Mouse (Mus musculus): Measurements from ENCODE around the gene Nfil3.

Nfil3 gene

DNA sequence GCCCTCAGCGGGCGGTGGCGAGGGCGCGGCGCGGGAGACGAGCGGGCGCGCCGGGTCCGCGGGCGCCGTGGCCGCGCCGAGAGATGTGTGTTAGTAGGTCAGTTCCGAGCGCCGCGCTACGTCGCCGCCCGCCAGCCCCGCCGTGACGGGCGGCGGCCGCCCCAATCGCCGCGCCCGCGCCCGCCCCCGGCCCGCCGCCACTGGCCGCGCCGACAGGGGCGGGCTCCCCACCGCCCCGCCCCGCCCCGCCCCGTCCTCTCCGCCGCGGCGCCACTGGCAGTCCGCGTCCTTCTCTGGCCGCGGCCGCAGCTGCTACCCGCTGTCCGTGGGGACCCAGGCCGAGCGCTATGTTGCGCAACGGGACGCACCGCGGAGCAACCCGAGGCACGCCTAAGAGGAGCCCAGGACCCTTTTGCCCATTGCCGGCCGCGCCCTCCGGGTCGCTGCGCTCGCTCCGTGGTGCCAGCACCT, at the start of gene Nfil3:
Gene Nfil3 (minus strand): TSS at position 123 of the 471 bp plus-strand sequence.
- DNase-seq: peak in 1 of 2 experiments; percentile 34

DNA sequence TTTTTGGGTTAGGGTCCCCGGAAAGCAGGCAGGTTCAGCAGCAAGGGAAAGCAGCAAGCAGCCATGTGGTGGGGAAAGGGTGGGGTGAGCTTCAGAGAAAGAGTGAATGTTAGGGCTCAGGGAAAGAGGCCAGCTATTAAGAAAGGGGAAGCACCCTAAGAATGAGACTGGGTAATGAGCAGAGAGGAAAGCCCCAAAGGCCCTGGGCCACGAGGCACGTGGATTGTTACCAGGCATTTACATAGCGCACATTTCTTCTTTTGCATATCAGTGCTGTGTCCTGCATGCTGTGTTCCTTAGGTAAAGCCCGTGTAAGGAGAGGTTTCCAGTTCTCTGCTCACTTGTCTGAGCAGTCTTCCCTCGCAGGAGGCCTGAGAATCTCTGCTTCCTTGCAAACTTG, 43.4 kb upstream of the Nfil3 start:
- DNase-seq: no peak

- DNase-seq: no peak
These were observed 39.4 kb upstream of the Nfil3 start for GRCm38 (mm10) chr13:53020282-53020681.

DNA sequence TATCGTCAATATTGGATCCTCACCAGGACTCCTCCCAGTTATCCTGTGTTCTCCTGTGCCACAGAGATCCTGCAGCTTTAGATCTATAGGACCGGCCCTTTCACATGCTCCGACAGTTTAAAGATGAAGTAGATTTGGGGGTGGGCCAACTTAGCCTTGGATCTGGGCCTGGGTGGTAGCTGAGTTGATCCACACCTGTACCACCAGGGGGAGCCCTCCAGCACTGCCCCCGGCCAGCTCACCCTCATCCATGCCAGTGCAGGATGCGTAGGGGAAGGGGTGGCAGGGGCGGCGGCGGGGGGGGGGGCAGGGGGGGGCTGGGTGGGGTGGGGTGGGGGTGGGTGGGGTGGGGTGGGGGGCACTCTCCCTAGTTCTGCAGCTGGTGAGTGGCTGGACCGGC, 38.7 kb upstream of the Nfil3 start:
- no peak for DNase-seq

- no peak for DNase-seq
These were observed 38.1 kb upstream of the Nfil3 start for GRCm38 (mm10) chr13:53018976-53019375.

GRCm38 (mm10) chr13:53017983-53018382, 37.1 kb upstream of the Nfil3 start:
- no peak for DNase-seq

GRCm38 (mm10) chr13:53017117-53017516, 36.2 kb upstream of the Nfil3 start:
- no peak for DNase-seq

DNA sequence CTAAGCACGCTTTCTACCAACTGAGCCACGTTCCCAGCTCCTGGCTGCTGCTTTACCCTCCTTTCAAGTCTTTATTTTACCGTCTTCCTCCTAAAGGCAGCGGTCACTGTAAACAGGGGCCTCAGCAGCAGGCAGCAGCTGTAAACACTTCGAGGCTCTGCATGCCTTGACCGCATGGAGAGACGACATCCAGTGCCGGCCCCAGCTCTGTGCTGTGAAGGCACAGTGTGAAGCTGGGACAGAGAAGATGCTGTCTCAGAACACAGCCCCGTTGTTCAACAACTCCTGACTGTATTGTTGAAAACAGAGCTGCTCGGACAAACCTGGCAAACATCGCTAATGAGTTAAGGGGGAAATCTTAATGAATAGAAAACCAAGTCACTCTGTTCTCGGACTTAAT, 30.6 kb upstream of the Nfil3 start:
- DNase-seq: no peak

- no peak for DNase-seq
These were observed 27.8 kb upstream of the Nfil3 start for GRCm38 (mm10) chr13:53008489-53009184.

DNA sequence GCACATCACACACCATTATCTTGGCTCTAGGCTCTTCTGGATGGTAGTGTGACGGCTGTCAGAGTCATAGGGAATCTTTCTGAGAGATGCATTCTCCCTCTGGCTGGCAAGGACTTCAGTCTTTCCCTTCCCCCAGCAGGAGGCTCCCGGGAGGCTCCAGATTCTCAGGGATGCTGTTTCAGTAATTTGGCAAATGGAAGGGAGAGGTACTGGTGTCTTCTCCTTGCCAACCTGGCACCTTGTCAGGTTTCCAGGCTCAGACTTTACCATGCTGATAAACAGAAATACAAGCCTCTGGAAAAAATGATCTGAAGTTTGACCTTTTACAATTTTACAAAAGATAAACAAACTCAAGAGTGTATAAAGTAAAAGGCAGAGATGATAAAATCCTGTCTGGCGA, 26.9 kb upstream of the Nfil3 start:
- no peak for DNase-seq

DNA sequence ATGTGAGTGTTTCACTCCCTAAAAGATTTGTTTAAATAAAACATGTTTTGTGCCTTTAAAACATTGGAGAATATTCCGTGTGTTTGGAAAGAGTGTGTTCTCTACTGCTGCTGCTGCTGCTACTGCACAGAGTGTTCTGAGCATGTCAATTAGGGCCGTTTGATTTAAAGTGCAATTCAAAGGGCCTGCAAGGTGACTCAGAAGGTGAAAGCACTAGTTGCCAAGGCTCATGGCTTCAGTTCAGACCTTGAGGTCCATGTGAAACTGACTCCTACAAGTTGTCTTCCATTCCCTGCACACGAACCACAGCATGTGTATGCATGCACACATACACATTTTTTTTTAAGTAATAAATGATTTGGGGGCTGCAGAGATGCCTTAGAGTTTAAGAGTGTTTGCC, 22.4 kb upstream of the Nfil3 start:
- no peak for DNase-seq

GRCm38 (mm10) chr13:53001511-53001935, 20.6 kb upstream of the Nfil3 start:
- DNase-seq: no peak

- no peak for DNase-seq
These were observed 19.6 kb upstream of the Nfil3 start for GRCm38 (mm10) chr13:53000481-53000880.

GRCm38 (mm10) chr13:52998541-52998940, 17.7 kb upstream of the Nfil3 start:
- DNase-seq: no peak

GRCm38 (mm10) chr13:52997806-52998205, 16.9 kb upstream of the Nfil3 start:
- no peak for DNase-seq

DNA sequence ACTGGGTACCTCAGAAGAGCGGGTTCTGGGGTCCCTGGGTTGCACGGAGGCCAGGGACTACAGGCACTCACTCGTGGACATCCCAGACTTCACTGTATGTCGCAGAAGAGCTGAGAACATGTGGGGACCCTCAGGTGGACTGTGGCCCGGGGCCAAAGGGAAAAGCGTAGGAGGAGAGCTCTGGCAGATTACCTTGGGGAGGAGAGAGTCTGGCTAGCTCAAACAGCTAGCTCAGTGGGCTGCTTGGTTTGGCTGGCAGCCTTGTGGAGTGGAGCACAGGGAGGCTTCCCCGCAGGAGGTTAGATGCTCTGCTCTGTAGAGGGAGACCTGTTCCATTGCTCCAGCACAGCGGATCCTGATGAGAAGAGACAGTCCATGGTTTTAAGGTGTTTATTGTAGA, 15.3 kb upstream of the Nfil3 start:
- DNase-seq: no peak

DNA sequence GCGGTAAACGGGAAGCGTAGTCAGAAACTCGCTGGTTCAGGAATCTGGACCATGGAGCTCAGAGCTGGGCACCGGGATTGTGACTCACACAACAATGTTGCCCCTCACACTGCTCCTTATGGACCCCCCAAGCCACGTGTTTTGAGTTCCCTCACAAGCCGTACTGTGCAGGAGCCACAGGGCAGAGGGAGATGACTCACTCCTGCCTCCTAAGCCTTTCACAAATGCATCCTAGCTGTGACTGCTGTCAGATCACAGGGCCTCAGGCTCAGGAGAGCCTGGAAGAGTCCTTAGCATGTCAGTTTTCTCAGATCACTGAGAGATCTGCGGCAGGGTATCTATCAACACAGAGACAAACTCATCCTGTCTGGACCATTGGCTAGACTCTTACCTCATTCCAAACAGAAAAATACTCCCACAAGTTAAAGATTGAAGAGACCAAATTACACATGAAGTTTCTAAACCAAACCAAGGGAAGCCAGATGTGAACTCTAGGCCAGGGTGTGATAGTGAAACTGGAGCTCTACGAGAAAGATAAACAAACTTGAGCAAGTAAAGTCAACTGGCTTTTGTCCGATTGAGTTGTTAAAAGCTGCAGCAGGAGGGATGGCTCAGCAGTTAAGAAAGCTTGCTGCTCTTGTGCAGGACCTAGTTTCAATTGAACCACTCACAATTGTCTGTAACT, 13.5 kb upstream of the Nfil3 start:
- DNase-seq: no peak

DNA sequence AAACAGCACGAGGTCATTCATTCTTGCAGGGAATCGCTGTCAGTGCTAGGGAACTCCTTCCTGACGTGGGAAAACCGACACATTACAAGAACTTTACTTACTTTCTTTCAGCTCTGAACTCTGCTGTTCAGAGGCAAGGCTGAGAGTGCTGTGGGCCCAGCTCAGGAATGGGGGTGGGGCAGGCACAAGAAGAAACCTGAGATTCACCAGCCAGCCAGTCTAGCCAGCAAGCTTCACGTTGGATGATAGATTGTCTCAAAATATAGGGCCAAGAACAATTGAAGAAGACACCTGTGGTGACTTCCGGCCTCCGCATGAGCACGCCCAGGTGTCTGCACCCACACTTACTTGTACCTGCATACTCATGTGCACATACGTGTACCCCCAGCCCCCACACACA, 9.3 kb upstream of the Nfil3 start:
- DNase-seq: no peak

DNA sequence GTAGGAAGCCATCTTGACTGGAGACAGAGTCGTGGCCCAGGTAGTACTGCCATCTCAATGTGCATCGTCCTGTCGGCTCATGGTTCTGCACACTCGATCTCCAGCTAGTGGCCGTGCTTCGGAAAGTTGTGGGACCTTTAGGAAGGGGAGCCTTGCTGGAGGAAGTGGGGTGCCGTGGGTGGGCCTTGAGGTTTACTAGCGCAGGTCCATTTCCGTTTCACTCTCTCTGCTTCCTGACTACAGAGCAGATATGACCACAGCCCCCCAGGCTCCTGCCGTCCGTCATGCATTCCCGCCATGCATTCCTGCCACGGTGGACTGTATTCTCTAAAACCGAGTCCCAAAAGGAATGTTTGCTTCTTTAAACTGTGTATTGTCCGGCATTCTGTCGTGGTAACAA, 8.1 kb upstream of the Nfil3 start:
- no peak for DNase-seq

DNA sequence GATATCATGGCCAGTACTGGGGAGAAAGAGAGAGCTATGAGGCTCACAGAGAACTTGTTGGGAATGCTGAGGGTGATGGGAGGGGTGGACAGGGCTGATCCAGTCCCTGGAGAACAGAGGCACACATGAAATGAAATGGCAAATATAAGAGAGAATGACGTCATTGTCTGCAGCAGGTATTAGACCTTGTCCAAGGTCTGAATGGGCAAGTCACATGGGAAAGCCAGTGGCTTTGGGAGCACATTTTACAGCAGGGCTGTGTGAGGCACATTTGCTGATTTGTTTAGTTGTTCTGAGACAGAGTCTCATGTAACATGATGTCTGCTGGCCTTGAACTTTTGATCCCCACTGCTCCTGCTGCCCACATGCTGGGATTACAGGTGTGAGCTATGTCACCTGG, 7.0 kb upstream of the Nfil3 start:
- no peak for DNase-seq

DNA sequence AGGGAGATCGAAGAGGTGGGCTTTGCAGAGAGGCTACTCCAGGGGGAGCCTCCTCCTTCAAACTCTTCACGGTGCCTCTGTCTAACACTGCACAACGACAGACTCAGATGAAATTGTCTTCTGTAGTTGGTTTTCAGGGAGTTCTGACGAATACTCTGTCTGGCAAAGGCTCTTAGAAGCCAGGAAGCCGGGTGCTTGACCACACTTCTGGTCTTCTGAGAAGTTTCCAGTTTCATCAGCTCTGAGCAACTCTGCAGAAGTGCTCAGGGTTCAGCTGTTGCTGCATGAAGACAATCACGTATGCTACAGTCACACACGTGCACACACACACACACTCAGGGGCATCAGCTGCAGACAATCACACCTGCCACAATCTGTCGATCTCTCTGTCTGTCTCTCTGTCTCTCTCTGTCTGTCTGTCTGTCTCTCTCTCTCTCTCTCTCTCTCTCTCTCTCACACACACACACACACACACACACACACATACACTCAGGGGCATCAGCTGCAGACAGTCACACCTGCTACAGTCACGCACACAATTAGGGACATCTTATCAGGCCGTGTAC, 5.4 kb upstream of the Nfil3 start:
- no peak for DNase-seq

DNA sequence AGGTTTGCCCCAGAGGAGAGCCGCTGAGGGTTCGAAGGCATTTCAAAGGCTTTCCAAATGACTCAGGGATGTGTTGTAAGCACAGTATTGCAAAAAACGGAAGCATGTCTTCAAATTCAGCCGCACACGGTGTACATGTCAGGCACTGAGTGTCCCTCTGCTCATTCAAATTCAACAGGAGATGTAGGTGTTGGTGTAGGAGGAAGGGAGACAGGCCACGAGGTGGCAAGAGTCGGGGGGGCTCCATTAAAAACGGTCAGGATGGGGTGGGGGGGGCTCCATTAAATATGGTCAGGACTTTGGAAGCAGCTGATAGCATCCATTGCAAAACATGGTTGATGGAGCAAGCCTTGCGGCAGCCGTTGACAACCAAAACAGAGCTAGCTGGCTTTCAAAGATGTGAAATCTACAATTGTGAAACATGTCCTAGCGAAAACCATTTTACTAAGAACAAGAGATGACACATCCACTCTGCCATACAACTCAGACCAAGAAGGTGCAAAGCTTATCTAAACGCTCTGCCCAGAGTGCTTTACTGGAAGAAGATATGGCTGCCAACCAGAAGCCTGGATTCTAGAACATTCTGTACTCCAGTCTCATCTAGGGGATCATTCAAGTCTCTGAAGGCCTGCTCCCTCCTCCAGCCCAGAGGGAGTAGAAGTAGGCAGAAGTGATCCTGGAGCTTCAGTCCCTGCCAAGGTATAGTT, 4.8 kb upstream of the Nfil3 start:
- DNase-seq: no peak

- peak; percentile 67 to 77 for DNase-seq
These were observed 1.8 kb upstream of the Nfil3 start for GRCm38 (mm10) chr13:52982703-52983102.

All from thymus, adult 18-20 months (tissue).